Comparison of ENCODE assay signal across 13 mouse cellular contexts in genomic region chr19:36663918-36664317, GRCm38 (mm10).
"Had no signal": no experiment of that assay in that cellular context is flagged by ENCODE, and none has a peak within 500 bp of the region (broad histone marks: within the 10 kb centered on the region; RNA-seq: fewer than 3 reads in every experiment).

No protein-coding gene starts in this region.

- H3K9me3 ChIP-seq: kidney, embryonic 15.5 days; limb, embryonic 15.5 days; lung, embryonic 15.5 days; midbrain, embryonic 15.5 days; neural tube, embryonic 12.5 days had no signal

- H3K27me3 ChIP-seq: kidney, embryonic 15.5 days; limb, embryonic 15.5 days; lung, embryonic 15.5 days; midbrain, embryonic 15.5 days; neural tube, embryonic 12.5 days had no signal

- H3K9ac ChIP-seq: kidney, embryonic 15.5 days; limb, embryonic 15.5 days; lung, embryonic 15.5 days; midbrain, embryonic 15.5 days; neural tube, embryonic 12.5 days had no signal

- H3K4me2 ChIP-seq: kidney, embryonic 15.5 days; limb, embryonic 15.5 days; lung, embryonic 15.5 days; midbrain, embryonic 11.5 days; midbrain, embryonic 15.5 days; neural tube, embryonic 12.5 days had no signal

- DNase-seq: kidney, postnatal 14 days; left cerebral cortex, postnatal 4 days; lung, postnatal 14 days; thymus, postnatal 4 days had no signal

- H3K4me1 ChIP-seq: limb, embryonic 15.5 days; megakaryocyte, embryonic 14.5 days; midbrain, embryonic 15.5 days; neural tube, embryonic 12.5 days had no signal

- H3K27ac ChIP-seq: kidney, embryonic 15.5 days; limb, embryonic 15.5 days; lung, embryonic 15.5 days; macrophage; midbrain, embryonic 15.5 days; neural tube, embryonic 12.5 days; stomach, postnatal 0 days had no signal

- H3K4me3 ChIP-seq: kidney, embryonic 15.5 days; limb, embryonic 15.5 days; lung, embryonic 15.5 days; megakaryocyte, embryonic 14.5 days; midbrain, embryonic 15.5 days; neural tube, embryonic 12.5 days had no signal

- H3K36me3 ChIP-seq: kidney, embryonic 15.5 days; limb, embryonic 15.5 days; lung, embryonic 15.5 days; midbrain, embryonic 15.5 days; neural tube, embryonic 12.5 days had no signal

- ATAC-seq: midbrain, embryonic 15.5 days had no signal
